Mouse (Mus musculus) intestine, embryonic 15.5 days (tissue): ENCODE data around the gene Tmem108. TPM values are rescaled to one million over a fixed set of nuclear protein-coding genes. Genes with fewer than 3 reads are reported as not detected.
"Not testable (repeated sequence)": the region's sequence is repeated elsewhere in the genome, so short reads cannot be mapped to it uniquely, and the experiment has no call there.

Source experiments
- ATAC-seq: fragments of 200-750 bp; cut with Nextera tagmentation; 2 replicates; pipeline ENCODE4 v1.8.0; 2017; ENCODE audit warnings: moderate TSS enrichment, moderate library complexity
- H3K27ac ChIP-seq: fragments of 300-500 bp; sonication (generic); 2 replicates; pipeline ENCODE4 v1.5.1; 2015; ENCODE audit warnings: mild to moderate bottlenecking, inconsistent platforms
- H3K27me3 ChIP-seq: fragments of 300-500 bp; sonication (generic); replicated peaks from 2 replicates; pipeline ENCODE4 v1.6.1; 2015; ENCODE audit warnings: inconsistent platforms
- H3K36me3 ChIP-seq: fragments of 300-500 bp; sonication (generic); 2 replicates; pipeline ENCODE4 v1.6.1; 2015; ENCODE audit warnings: inconsistent platforms
- H3K4me1 ChIP-seq: fragments of 300-500 bp; sonication (generic); replicated peaks from 2 replicates; pipeline ENCODE4 v1.6.1; 2015; ENCODE audit warnings: inconsistent platforms
- H3K4me2 ChIP-seq: fragments of 300-500 bp; sonication (generic); replicated peaks from 2 replicates; pipeline ENCODE4 v1.6.1; 2015; ENCODE audit warnings: mild to moderate bottlenecking, inconsistent platforms
- H3K4me3 ChIP-seq: fragments of 300-500 bp; sonication (generic); replicated peaks from 2 replicates; pipeline ENCODE4 v1.5.1; 2015; ENCODE audit warnings: inconsistent platforms
- H3K9ac ChIP-seq: fragments of 300-500 bp; sonication (generic); 2 replicates; pipeline ENCODE4 v1.6.1; 2015; ENCODE audit warnings: inconsistent platforms
- H3K9me3 ChIP-seq: fragments of 300-500 bp; sonication (generic); 2 replicates; pipeline ENCODE4 v1.6.1; 2016; ENCODE audit warnings: inconsistent platforms
- WGBS: fragments of 180-500 bp; shearing (Covaris S2); methylation state at CpG from one replicate; pipeline ENCODE4 v1.1.7; 2015; 5-methylcytosine and 5-hydroxymethylcytosine counted together
- polyA plus RNA-seq: library from polyadenylated mRNA; unstranded; fragments of >200 nt; fragmentation: Nextera tagmentation; extraction: Ambion mirVana; gene quantifications from 2 replicates; pipeline ENCODE4 v1.2.1, GENCODE M21; 2015

Tmem108 gene
- polyA plus RNA-seq, 1 experiment from 2014 or later, result 10.2 TPM

GRCm38 (mm10) chr9:103672881-103673280 is 88.8 kb downstream of the Tmem108 start:
- H3K36me3 ChIP-seq, result no peaks in the 10 kb centered on the region
- no peak overlapping the region for H3K9ac ChIP-seq
- 70% methylated on average over 4 of the region's 4 CpGs for WGBS
- ATAC-seq, result 0 out of 2 replicates have a peak, but pooled peaks have one; percentile 53
- H3K4me3 ChIP-seq, result no peak overlapping the region
- H3K4me2 ChIP-seq, result no peak overlapping the region
- no peaks in the 10 kb centered on the region for H3K4me1 ChIP-seq
- H3K27me3 ChIP-seq, result no peaks in the 10 kb centered on the region
- no peak overlapping the region for H3K27ac ChIP-seq
- no peaks in the 10 kb centered on the region for H3K9me3 ChIP-seq

DNA sequence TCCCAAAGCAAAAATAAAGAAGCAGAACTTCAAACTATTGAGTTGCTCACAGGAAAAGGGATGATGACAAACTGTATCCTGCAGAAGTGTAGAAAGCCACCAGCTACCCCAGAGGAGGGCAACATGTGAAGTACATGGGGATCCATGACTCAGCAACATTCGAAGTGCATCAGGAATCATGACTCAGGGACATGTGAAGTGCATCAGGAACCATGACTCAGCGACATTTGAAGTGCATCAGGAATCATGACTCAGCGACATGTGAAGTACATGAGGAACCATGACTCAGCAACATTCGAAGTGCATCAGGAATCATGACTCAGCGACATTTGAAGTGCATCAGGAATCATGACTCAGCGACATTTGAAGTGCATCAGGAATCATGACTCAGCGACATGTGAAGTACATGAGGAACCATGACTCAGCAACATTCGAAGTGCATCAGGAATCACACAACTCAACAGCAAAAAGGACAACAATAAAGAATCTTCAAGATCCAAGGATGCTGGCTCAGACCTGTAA is 91.0 kb downstream of the Tmem108 start:
- WGBS, result 92% methylated on average over 8 of the region's 8 CpGs
- not testable (repeated sequence) for H3K9me3 ChIP-seq, H3K4me2 ChIP-seq, ATAC-seq, H3K4me3 ChIP-seq, H3K4me1 ChIP-seq, H3K9ac ChIP-seq, H3K27ac ChIP-seq, H3K36me3 ChIP-seq, H3K27me3 ChIP-seq

GRCm38 (mm10) chr9:103668830-103669229 is 92.8 kb downstream of the Tmem108 start:
- no peaks in the 10 kb centered on the region for H3K4me1 ChIP-seq
- no peaks in the 10 kb centered on the region for H3K36me3 ChIP-seq
- no peak overlapping the region for H3K9ac ChIP-seq
- 88% methylated on average over 6 of the region's 6 CpGs for WGBS
- no peak overlapping the region for H3K4me2 ChIP-seq
- no peak for ATAC-seq
- no peaks in the 10 kb centered on the region for H3K9me3 ChIP-seq
- no peak overlapping the region for H3K4me3 ChIP-seq
- no peaks in the 10 kb centered on the region for H3K27me3 ChIP-seq
- H3K27ac ChIP-seq, result no peak overlapping the region

- Histone ChIP-seq H3K36me3 (no peaks in the 10 kb centered on the region), H3K4me1 (no peaks in the 10 kb centered on the region), H3K4me2 (no peak overlapping the region), H3K27me3 (no peaks in the 10 kb centered on the region), H3K9me3 (no peaks in the 10 kb centered on the region), H3K27ac (no peak overlapping the region), H3K4me3 (no peak overlapping the region), H3K9ac (no peak overlapping the region)
- 79% methylated on average over 6 of the region's 6 CpGs for WGBS
- no peak for ATAC-seq
These were observed 95.8 kb downstream of the Tmem108 start for GRCm38 (mm10) chr9:103665817-103666216.

- Histone ChIP-seq H3K27me3 (no peaks in the 10 kb centered on the region), H3K4me1 (no peaks in the 10 kb centered on the region), H3K9me3 (no peaks in the 10 kb centered on the region), H3K36me3 (no peaks in the 10 kb centered on the region), H3K4me2 (no peak overlapping the region), H3K27ac (no peak overlapping the region), H3K4me3 (no peak overlapping the region), H3K9ac (no peak overlapping the region)
- no peak for ATAC-seq
- 68% methylated on average over 11 of the region's 11 CpGs for WGBS
These were observed 97.5 kb downstream of the Tmem108 start for GRCm38 (mm10) chr9:103664151-103664550.

- ATAC-seq, result no peak
- Histone ChIP-seq H3K4me2 (no peak overlapping the region), H3K9me3 (no peaks in the 10 kb centered on the region), H3K27me3 (no peaks in the 10 kb centered on the region), H3K36me3 (no peaks in the 10 kb centered on the region), H3K27ac (no peak overlapping the region), H3K4me3 (no peak overlapping the region), H3K4me1 (peaks cover 7% of the 10 kb centered on the region; the same call in 1 of the 2 replicates), H3K9ac (no peak overlapping the region)
- 67% methylated on average over 1 of the region's 1 CpGs for WGBS
These were observed 99.8 kb downstream of the Tmem108 start for GRCm38 (mm10) chr9:103661873-103662272.

- Histone ChIP-seq H3K9ac (no peak overlapping the region), H3K9me3 (no peaks in the 10 kb centered on the region), H3K4me2 (no peak overlapping the region), H3K27me3 (no peaks in the 10 kb centered on the region), H3K36me3 (no peaks in the 10 kb centered on the region), H3K4me1 (peaks cover 7% of the 10 kb centered on the region; the same call in 1 of the 2 replicates), H3K4me3 (no peak overlapping the region), H3K27ac (no peak overlapping the region)
- ATAC-seq, result no peak
- WGBS, result 84% methylated on average over 5 of the region's 5 CpGs
These were observed 103.7 kb downstream of the Tmem108 start for GRCm38 (mm10) chr9:103657981-103658380.

GRCm38 (mm10) chr9:103657183-103657975 is 104.3 kb downstream of the Tmem108 start:
- H3K27me3 ChIP-seq, result no peaks in the 10 kb centered on the region
- no peak overlapping the region for H3K4me2 ChIP-seq
- no peak for ATAC-seq
- no peaks in the 10 kb centered on the region for H3K36me3 ChIP-seq
- H3K27ac ChIP-seq, result no peak overlapping the region
- no peak overlapping the region for H3K4me3 ChIP-seq
- H3K9ac ChIP-seq, result no peak overlapping the region
- 50% methylated on average over 13 of the region's 13 CpGs for WGBS
- H3K9me3 ChIP-seq, result no peaks in the 10 kb centered on the region
- H3K4me1 ChIP-seq, result peaks cover 7% of the 10 kb centered on the region; the same call in 1 of the 2 replicates

DNA sequence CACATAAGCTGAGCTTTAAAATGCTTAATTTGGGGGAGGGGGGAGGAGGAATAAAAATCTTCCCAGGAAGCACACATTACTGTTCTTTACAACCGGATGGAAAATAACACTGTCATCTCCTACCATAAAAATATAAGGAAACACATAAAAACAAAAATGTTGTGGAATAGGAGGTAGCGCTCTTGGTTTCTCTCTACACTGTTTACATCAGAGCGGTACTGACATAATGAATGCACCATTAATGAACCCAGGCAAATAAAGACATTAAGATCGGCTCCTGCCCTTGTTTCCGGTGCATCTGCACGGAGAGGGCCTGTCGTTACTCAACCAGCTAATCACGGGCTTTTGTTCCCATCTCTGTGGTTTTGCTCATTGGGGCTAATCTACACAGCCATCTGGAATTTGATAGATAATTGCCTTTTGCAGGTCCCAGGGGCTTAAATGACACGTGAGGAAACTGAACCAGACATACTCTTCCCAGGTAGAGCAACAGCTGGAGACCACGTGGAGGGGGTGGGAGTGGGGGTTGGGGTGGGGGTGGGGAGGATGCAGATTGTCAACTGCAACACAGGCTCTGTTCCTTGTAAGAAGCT is 107.5 kb downstream of the Tmem108 start:
- no peaks in the 10 kb centered on the region for H3K27me3 ChIP-seq
- no peaks in the 10 kb centered on the region for H3K9me3 ChIP-seq
- H3K36me3 ChIP-seq, result no peaks in the 10 kb centered on the region
- ATAC-seq, result peak; percentile 56
- H3K4me2 ChIP-seq, result no peak overlapping the region
- no peak overlapping the region for H3K27ac ChIP-seq
- WGBS, result 23% methylated on average over 10 of the region's 10 CpGs
- peaks cover 7% of the 10 kb centered on the region; the same call in 1 of the 2 replicates for H3K4me1 ChIP-seq
- no peak overlapping the region for H3K4me3 ChIP-seq
- H3K9ac ChIP-seq, result no peak overlapping the region

DNA sequence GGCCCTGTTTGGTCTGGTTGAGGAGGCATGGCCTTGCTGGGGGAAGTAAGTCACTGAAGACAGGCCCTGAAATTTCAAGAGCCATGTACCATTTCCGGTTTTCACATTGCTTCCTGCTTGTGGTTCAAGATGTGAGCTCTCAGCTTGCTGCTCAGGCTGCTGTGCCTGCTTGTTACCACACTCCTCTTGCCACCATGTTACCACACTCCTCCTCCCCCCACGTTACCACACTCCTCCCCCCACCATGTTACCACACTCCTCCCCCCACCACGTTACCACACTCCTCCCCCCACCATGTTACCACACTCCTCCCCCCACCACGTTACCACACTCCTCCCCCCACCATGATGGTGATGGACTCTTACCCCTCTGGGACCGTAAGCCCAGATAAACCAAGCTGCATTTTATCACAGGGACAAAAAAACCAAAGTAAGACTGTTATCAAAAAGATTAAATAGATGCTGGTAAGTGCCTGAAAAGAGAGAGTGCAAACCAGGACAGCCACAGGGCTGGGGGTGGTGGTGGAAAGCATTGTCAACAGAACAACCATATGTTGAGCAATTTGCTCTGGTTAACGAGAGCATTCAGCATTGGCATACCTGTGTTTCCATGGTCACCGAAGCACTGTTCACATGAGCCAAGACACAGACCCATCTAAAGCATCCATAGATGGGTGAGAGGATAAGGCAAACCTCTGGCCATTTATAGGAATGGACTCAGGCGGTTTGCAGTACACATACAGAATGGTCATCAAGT is 109.3 kb downstream of the Tmem108 start:
- WGBS, result 64% methylated on average over 8 of the region's 8 CpGs
- H3K9me3 ChIP-seq, result no peaks in the 10 kb centered on the region
- H3K4me2 ChIP-seq, result no peak overlapping the region
- H3K4me3 ChIP-seq, result no peak overlapping the region
- H3K27me3 ChIP-seq, result no peaks in the 10 kb centered on the region
- no peaks in the 10 kb centered on the region for H3K36me3 ChIP-seq
- H3K27ac ChIP-seq, result no peak overlapping the region
- H3K9ac ChIP-seq, result no peak overlapping the region
- ATAC-seq, result no peak
- peaks cover 3% of the 10 kb centered on the region; the same call in 1 of the 2 replicates for H3K4me1 ChIP-seq

DNA sequence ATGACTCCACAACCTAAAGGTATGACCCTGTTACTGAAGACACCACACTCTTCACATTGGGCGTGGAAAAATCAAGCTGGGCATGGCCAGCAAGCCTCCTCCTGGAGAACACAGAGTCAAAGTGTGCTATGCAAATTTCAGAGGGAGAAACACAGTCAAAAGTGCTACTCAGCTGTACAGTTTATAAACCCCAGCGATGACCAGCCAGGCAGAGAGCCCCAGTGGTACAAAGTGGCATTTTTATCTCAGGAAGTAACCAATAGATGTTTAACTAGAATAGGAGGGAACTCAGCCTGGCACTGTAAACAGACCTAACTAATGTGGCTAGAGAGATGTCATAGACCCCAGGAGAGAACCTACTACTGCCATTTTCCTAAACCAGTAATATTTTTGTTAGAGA is 115.0 kb downstream of the Tmem108 start:
- H3K27ac ChIP-seq, result no peak overlapping the region
- H3K4me3 ChIP-seq, result no peak overlapping the region
- no peak overlapping the region for H3K4me2 ChIP-seq
- H3K4me1 ChIP-seq, result no peaks in the 10 kb centered on the region
- WGBS, result 68% methylated on average over 2 of the region's 2 CpGs
- H3K9me3 ChIP-seq, result no peaks in the 10 kb centered on the region
- ATAC-seq, result no peak
- no peak overlapping the region for H3K9ac ChIP-seq
- no peaks in the 10 kb centered on the region for H3K36me3 ChIP-seq
- H3K27me3 ChIP-seq, result no peaks in the 10 kb centered on the region

- Histone ChIP-seq H3K4me1 (no peaks in the 10 kb centered on the region), H3K4me3 (no peak overlapping the region), H3K27ac (no peak overlapping the region), H3K36me3 (no peaks in the 10 kb centered on the region), H3K9ac (no peak overlapping the region), H3K9me3 (no peaks in the 10 kb centered on the region), H3K27me3 (no peaks in the 10 kb centered on the region), H3K4me2 (no peak overlapping the region)
- ATAC-seq, result no peak
- WGBS, result 84% methylated on average over 7 of the region's 7 CpGs
These were observed 115.9 kb downstream of the Tmem108 start for GRCm38 (mm10) chr9:103645724-103646123.
